Mouse (Mus musculus): Measurements from ENCODE around the gene Chrne. TPM values are rescaled to one million over a fixed set of nuclear protein-coding genes. Genes with fewer than 3 reads are reported as not detected.
A peak's percentile ranks its signal among the peaks of the same experiment; 100 is the strongest.

The Chrne gene
- not detected in 2 replicates for polyA plus RNA-seq (2015; fragmentation: Nextera tagmentation; extraction: Ambion mirVana)

DNA sequence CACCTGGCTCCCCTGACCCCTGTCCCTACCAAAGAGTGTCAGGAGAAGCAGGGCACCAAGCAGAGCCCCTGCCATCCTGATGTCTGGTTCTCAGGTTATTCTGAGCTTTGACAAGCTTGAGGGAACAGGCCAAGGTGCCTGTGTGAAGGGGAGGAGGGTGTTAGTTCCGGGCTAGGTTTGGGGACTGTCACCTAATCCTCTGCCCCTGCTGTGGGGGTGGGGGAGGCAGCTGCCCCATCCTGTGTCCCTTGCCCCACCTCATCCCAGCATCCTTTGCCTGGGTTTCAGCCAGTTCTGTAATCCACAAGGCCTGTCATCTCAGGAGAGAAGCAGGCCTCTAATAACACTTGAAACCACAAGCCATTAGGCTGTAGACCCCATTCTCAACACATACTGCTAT lies at the start of gene Chrne:
Gene Chrne (minus strand): TSS at position 116 of the 400 bp plus-strand sequence.
- H3K4me1 ChIP-seq (replicated peaks), result peaks cover 18% of the 10 kb centered on the region
- H3K36me3 ChIP-seq (replicated peaks), result no peaks in the 10 kb centered on the region
- no peak within 1 kb of the TSS for H3K27ac ChIP-seq (replicated peaks)
- 0 out of 2 replicates have a peak, but pooled peaks cover 7% of the 10 kb centered on the region for H3K27me3 ChIP-seq
- no peak within 1 kb of the TSS for H3K9ac ChIP-seq
- WGBS (ENCODE audit: insufficient replicate concordance), result 68% methylated on average over 1 of the region's 1 CpGs
- no peak within 1 kb of the TSS for H3K4me2 ChIP-seq
- ATAC-seq (ENCODE audit: insufficient read depth), result no peak
- no peaks in the 10 kb centered on the region for H3K9me3 ChIP-seq (replicated peaks)
- H3K4me3 ChIP-seq (replicated peaks), result no peak within 1 kb of the TSS

DNA sequence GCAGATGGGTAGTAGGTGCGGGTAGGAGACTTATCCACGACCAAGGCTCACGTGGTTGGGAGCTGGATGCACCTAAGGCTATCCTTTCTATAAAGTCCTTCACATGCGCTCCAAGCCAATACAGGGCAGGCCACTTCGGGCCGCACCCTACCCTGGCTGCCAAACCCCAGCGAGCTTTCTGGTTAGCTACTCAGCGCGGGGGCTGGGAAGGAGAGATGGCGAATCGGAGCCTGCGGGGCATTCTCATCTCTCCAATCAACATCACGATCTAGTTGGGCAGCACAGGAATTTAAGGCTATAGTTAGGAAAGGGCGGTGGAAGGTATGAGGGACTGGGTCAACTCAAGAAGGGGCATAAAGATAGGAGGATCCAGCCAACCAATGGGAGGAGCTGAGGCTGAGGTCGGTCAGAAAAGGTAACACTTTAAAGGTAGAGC lies 49.3 kb upstream of the Chrne start:
- Histone ChIP-seq H3K4me1 (replicated peaks) (peaks cover 47% of the 10 kb centered on the region), H3K9me3 (replicated peaks) (no peaks in the 10 kb centered on the region), H3K36me3 (replicated peaks) (peaks cover 41% of the 10 kb centered on the region), H3K9ac (peak overlapping the region; percentile 78), H3K27me3 (no peaks in the 10 kb centered on the region), H3K27ac (replicated peaks) (peak overlapping the region; percentile 98), H3K4me2 (peak overlapping the region; percentile 98), H3K4me3 (replicated peaks) (peak overlapping the region; percentile 79)
- peak; percentile 67 for ATAC-seq (ENCODE audit: insufficient read depth)
- WGBS (ENCODE audit: insufficient replicate concordance), result 2% methylated on average over 15 of the region's 15 CpGs

DNA sequence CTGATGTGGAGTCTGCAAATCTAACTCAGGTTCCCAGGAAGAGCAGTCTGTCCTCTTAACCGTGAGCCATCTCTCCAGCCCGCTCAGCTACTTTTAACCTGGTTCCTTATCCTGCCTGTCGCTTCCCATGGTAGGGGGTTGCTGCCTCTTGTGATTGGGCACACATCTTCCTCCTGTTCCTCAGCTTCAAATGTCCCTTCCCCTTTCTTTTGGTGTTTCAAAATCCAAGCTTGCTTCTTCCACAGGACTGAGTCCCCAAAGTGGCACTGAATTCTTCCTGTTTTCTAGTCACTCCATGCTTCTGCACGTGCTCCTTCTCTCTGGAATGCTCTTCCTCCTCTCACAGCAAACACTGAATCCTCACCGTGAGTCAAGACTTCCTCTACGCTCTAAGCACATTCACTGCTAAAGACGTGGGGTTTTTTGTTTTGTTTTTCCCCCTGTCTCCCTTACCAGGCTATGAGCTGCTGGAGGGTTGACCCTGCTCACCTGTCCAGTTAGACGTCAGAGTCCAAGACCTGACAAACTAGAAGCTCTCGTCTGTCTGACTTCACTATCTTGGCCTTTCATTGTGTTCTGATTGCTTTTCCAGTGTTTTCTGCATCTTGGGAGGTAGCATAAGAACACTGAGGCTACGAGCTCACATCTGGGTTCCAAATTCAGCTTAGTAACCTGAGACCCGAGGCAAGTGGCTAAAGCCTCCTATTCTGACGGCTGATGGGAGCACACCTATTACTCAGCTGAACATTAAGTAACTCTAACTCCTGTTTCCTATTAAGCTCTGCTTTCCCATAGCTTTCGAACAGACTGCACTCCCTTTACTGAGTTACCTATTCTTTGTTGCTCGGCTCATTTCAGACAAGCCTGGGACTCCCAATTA lies 48.5 kb upstream of the Chrne start:
- no peaks in the 10 kb centered on the region for H3K27me3 ChIP-seq
- peak overlapping the region; percentile 98 for H3K4me2 ChIP-seq
- no peak for ATAC-seq (ENCODE audit: insufficient read depth)
- peak overlapping the region; percentile 78 for H3K9ac ChIP-seq
- H3K27ac ChIP-seq (replicated peaks), result peak overlapping the region; percentile 98
- H3K9me3 ChIP-seq (replicated peaks), result no peaks in the 10 kb centered on the region
- peak overlapping the region; percentile 79 for H3K4me3 ChIP-seq (replicated peaks)
- 62% methylated on average over 14 of the region's 14 CpGs for WGBS (ENCODE audit: insufficient replicate concordance)
- H3K36me3 ChIP-seq (replicated peaks), result peaks cover 49% of the 10 kb centered on the region
- peaks cover 47% of the 10 kb centered on the region for H3K4me1 ChIP-seq (replicated peaks)

DNA sequence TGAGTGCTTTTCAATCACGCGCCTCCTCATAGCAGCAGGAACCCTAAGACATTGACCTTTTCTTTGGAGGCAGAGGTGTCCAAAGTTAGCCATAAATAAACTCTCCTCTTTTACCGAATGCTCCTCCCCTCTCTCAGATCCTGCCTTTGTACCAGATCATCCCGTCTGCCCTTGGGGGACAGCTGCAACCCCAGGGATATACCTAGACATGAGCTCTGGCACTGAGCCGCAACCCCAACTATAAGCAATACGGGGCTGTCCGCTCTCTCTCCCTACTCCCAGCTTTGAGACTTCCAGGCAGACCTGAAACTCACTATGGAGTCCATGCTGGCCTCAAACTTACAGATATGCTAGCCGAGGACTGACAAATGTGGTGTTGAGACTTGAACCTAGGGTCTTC lies 47.7 kb upstream of the Chrne start:
- no peak overlapping the region for H3K4me3 ChIP-seq (replicated peaks)
- H3K36me3 ChIP-seq (replicated peaks), result peaks cover 54% of the 10 kb centered on the region
- no peak for ATAC-seq (ENCODE audit: insufficient read depth)
- no peaks in the 10 kb centered on the region for H3K9me3 ChIP-seq (replicated peaks)
- peaks cover 45% of the 10 kb centered on the region for H3K4me1 ChIP-seq (replicated peaks)
- 0 out of 2 replicates have a peak overlapping the region, but pooled peaks have one; percentile 19 for H3K27ac ChIP-seq (replicated peaks)
- no peaks in the 10 kb centered on the region for H3K27me3 ChIP-seq
- H3K9ac ChIP-seq, result no peak overlapping the region; the same call in 1 of the 2 replicates
- 89% methylated on average over 8 of the region's 8 CpGs for WGBS (ENCODE audit: insufficient replicate concordance)
- H3K4me2 ChIP-seq, result peak overlapping the region; percentile 98; the same call in 1 of the 2 replicates

DNA sequence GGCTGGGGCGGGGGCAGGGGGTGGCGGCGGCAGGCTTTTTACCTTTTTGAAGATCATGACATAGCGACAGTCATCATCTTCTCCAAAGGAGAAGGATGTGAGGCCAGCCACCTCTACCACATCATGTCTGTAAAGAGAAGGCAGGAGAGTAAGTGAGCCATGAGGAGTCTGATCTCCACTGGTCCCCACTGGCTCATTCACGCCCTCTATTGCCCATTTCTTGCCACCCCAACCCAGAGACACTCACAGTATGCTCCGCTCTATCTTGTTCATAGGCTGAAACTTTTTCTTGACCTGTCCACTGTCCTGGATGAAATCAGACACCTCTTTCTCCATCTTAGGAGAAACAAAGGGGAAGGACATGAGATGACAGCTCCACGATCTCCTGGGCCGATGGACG lies 45.7 kb upstream of the Chrne start:
- peaks cover 52% of the 10 kb centered on the region for H3K36me3 ChIP-seq (replicated peaks)
- H3K27me3 ChIP-seq, result no peaks in the 10 kb centered on the region
- no peak overlapping the region for H3K9ac ChIP-seq
- WGBS (ENCODE audit: insufficient replicate concordance), result 89% methylated on average over 9 of the region's 9 CpGs
- H3K4me1 ChIP-seq (replicated peaks), result peaks cover 29% of the 10 kb centered on the region
- H3K4me3 ChIP-seq (replicated peaks), result no peak overlapping the region
- H3K27ac ChIP-seq (replicated peaks), result no peak overlapping the region
- H3K4me2 ChIP-seq, result no peak overlapping the region
- H3K9me3 ChIP-seq (replicated peaks), result no peaks in the 10 kb centered on the region
- ATAC-seq (ENCODE audit: insufficient read depth), result no peak

DNA sequence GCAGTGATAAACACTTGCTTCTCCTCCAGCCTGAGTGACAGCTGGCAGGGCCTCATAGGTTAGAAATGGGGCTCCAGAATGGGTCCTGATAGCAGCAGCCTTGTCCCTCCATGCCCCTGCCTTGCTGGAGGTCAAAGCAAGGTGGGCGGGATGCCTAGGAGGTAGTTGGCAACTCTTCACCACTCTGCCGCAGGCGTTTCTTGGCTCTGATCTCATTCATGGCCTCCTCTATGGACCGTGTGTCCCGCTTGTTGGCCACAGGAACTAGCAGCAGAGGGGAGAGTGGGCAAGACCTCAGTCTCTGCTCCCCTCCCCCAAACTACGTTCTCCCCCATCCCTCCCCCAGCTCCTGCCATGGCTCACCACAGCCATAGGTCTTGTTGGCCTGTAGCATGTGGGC lies 44.9 kb upstream of the Chrne start:
- no peak for ATAC-seq (ENCODE audit: insufficient read depth)
- H3K4me3 ChIP-seq (replicated peaks), result no peak overlapping the region
- H3K9ac ChIP-seq, result no peak overlapping the region
- H3K27me3 ChIP-seq, result no peaks in the 10 kb centered on the region
- 87% methylated on average over 6 of the region's 6 CpGs for WGBS (ENCODE audit: insufficient replicate concordance)
- H3K4me2 ChIP-seq, result no peak overlapping the region
- peaks cover 26% of the 10 kb centered on the region for H3K4me1 ChIP-seq (replicated peaks)
- no peaks in the 10 kb centered on the region for H3K9me3 ChIP-seq (replicated peaks)
- no peak overlapping the region for H3K27ac ChIP-seq (replicated peaks)
- peaks cover 52% of the 10 kb centered on the region for H3K36me3 ChIP-seq (replicated peaks)

DNA sequence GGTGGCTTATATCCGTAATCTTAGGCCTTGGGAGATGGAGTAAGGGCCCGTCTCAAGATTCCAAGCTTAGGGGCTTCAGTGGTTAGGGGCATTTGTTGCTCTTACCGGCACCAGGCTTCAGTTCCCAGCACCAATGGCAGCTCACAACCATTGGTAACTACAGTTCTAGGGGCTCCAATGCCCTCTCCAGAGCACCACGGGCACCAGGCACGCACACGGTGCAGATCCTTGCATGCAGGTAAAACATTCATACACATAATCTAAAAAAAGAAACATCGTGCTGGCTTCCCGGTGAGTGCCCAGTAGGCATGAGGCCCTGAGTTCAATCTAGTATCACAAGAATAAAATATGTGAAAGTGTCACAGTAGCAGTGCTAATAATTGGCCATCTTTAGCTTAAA lies 44.1 kb upstream of the Chrne start:
- Histone ChIP-seq H3K9ac (no peak overlapping the region), H3K27me3 (no peaks in the 10 kb centered on the region), H3K4me2 (no peak overlapping the region), H3K27ac (replicated peaks) (no peak overlapping the region), H3K36me3 (replicated peaks) (peaks cover 52% of the 10 kb centered on the region), H3K9me3 (replicated peaks) (no peaks in the 10 kb centered on the region), H3K4me1 (replicated peaks) (peaks cover 24% of the 10 kb centered on the region), H3K4me3 (replicated peaks) (no peak overlapping the region)
- no peak for ATAC-seq (ENCODE audit: insufficient read depth)
- 86% methylated on average over 8 of the region's 8 CpGs for WGBS (ENCODE audit: insufficient replicate concordance)

DNA sequence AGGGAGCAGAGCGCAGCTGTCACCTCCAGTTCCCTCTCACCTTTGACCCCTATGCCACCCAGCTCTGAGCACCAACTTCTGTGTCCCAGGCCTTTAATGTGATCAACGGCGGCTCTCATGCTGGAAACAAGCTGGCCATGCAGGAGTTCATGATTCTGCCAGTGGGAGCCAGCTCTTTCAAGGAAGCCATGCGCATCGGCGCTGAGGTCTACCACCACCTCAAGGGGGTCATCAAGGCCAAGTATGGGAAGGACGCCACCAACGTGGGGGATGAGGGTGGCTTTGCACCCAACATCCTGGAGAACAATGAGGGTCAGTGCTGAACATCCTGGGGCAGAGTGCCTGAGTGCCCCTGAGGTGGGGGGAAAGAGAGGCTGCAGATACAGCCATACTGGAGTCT lies 41.6 kb upstream of the Chrne start:
- H3K4me2 ChIP-seq, result no peak overlapping the region
- no peak overlapping the region for H3K27ac ChIP-seq (replicated peaks)
- peaks cover 39% of the 10 kb centered on the region for H3K36me3 ChIP-seq (replicated peaks)
- peaks cover 15% of the 10 kb centered on the region for H3K27me3 ChIP-seq
- WGBS (ENCODE audit: insufficient replicate concordance), result 89% methylated on average over 8 of the region's 8 CpGs
- no peaks in the 10 kb centered on the region for H3K9me3 ChIP-seq (replicated peaks)
- H3K9ac ChIP-seq, result no peak overlapping the region
- no peak overlapping the region for H3K4me3 ChIP-seq (replicated peaks)
- peaks cover 27% of the 10 kb centered on the region for H3K4me1 ChIP-seq (replicated peaks)
- no peak for ATAC-seq (ENCODE audit: insufficient read depth)

DNA sequence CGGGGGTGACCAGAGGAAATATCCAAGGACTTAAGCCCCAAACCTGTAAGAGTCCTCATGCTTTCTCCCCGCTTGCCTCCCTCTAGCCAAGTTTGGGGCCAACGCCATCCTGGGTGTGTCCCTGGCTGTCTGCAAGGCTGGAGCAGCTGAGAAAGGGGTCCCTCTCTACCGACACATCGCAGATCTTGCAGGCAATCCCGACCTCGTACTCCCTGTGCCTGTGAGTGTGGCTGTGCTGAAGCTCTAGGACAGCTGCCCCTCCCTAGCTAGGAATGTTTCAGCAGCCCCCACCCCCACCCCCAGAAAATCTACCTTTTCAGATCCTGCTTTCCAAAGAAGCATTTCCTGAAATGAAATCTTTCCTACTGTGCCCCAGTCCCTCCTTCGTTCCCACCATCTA lies 39.9 kb upstream of the Chrne start:
- Histone ChIP-seq H3K4me2 (no peak overlapping the region), H3K36me3 (replicated peaks) (peaks cover 22% of the 10 kb centered on the region), H3K27ac (replicated peaks) (no peak overlapping the region), H3K27me3 (peaks cover 16% of the 10 kb centered on the region), H3K9me3 (replicated peaks) (no peaks in the 10 kb centered on the region), H3K9ac (no peak overlapping the region), H3K4me3 (replicated peaks) (no peak overlapping the region), H3K4me1 (replicated peaks) (peaks cover 35% of the 10 kb centered on the region)
- 69% methylated on average over 8 of the region's 8 CpGs for WGBS (ENCODE audit: insufficient replicate concordance)
- ATAC-seq (ENCODE audit: insufficient read depth), result no peak

DNA sequence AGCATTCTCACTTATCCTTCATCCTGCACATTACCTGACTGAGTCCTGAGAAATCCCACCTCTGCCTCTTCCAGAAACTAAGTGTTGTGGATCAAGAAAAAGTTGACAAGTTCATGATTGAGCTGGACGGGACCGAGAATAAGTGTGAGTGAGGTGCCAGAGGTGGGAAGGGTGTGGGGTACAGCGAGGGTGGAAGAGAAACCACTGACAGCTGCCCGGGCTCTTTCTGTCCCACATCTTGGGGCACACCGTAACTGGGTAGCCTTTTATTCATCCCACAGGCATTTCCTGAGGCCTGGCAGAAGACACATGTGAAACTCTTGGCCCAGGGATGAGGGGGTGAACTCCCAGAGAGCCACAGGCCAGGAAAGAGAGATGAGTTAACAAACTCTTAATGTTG lies 39.5 kb upstream of the Chrne start:
- no peak overlapping the region for H3K4me3 ChIP-seq (replicated peaks)
- peaks cover 16% of the 10 kb centered on the region for H3K27me3 ChIP-seq
- ATAC-seq (ENCODE audit: insufficient read depth), result no peak
- no peak overlapping the region for H3K27ac ChIP-seq (replicated peaks)
- H3K36me3 ChIP-seq (replicated peaks), result peaks cover 18% of the 10 kb centered on the region
- peaks cover 35% of the 10 kb centered on the region for H3K4me1 ChIP-seq (replicated peaks)
- no peaks in the 10 kb centered on the region for H3K9me3 ChIP-seq (replicated peaks)
- H3K4me2 ChIP-seq, result no peak overlapping the region
- H3K9ac ChIP-seq, result no peak overlapping the region
- 76% methylated on average over 5 of the region's 5 CpGs for WGBS (ENCODE audit: insufficient replicate concordance)

DNA sequence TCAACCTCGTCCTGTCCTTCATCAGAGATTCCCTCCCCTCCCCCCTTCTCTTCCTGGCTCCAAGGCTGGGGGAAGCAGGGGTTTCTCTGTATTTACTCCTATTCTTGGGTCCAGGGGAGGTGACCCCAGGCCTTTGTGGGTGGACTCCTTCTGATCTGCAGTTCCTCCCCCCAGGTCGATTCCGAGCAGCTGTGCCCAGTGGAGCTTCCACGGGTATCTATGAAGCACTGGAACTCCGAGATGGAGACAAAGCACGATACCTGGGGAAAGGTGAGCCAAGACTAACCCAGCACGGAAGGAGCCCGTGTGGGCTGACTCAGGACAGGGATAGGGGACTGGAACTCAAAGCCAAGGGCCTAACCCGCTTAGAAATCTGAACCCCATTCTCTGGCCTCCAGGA lies 39.0 kb upstream of the Chrne start:
- no peak overlapping the region for H3K4me2 ChIP-seq

More for the DNA sequence above, 39.0 kb upstream of the Chrne start:
- peaks cover 16% of the 10 kb centered on the region for H3K27me3 ChIP-seq
- no peaks in the 10 kb centered on the region for H3K9me3 ChIP-seq (replicated peaks)
- WGBS (ENCODE audit: insufficient replicate concordance), result 66% methylated on average over 9 of the region's 9 CpGs
- H3K9ac ChIP-seq, result no peak overlapping the region
- H3K4me1 ChIP-seq (replicated peaks), result peaks cover 36% of the 10 kb centered on the region
- no peak overlapping the region for H3K27ac ChIP-seq (replicated peaks)
- ATAC-seq (ENCODE audit: insufficient read depth), result no peak
- no peak overlapping the region for H3K4me3 ChIP-seq (replicated peaks)
- H3K36me3 ChIP-seq (replicated peaks), result peaks cover 13% of the 10 kb centered on the region
